Mouse (Mus musculus) cerebellum, postnatal 36 days (tissue): Measurements from ENCODE around the gene Cxadr.

Experiments used
- DNase-seq, 2 experiments: peaks; one replicate each; pipeline ENCODE4 v3.0.0; 2021 to 2022; ENCODE audit warnings: mixed read lengths in 2 of 2

Gene Cxadr

GRCm38 (mm10) chr16:78301183-78301830, at the start of gene Cxadr:
TSS of gene Cxadr (plus strand) at chr16:78301489.
- peak; percentile 75 to 80 for DNase-seq

- DNase-seq, result no peak
These were observed 42.3 kb upstream of the Cxadr start for GRCm38 (mm10) chr16:78258989-78259388.

GRCm38 (mm10) chr16:78260070-78260879, 41.0 kb upstream of the Cxadr start:
- DNase-seq, result no peak

- DNase-seq, result no peak
These were observed 39.8 kb upstream of the Cxadr start for GRCm38 (mm10) chr16:78261520-78261919.

GRCm38 (mm10) chr16:78264442-78265150, 36.7 kb upstream of the Cxadr start:
- no peak for DNase-seq

- DNase-seq, result peak; percentile 25 to 26
These were observed 36.1 kb upstream of the Cxadr start for GRCm38 (mm10) chr16:78265151-78265590.

- DNase-seq, result no peak
These were observed 35.5 kb upstream of the Cxadr start for GRCm38 (mm10) chr16:78265826-78266225.

- no peak for DNase-seq
These were observed 33.8 kb upstream of the Cxadr start for GRCm38 (mm10) chr16:78267453-78267852.

- no peak for DNase-seq
These were observed 33.1 kb upstream of the Cxadr start for GRCm38 (mm10) chr16:78268167-78268566.

GRCm38 (mm10) chr16:78274825-78275455, 26.3 kb upstream of the Cxadr start:
- no peak for DNase-seq

GRCm38 (mm10) chr16:78277567-78277966, 23.7 kb upstream of the Cxadr start:
- DNase-seq, result no peak

GRCm38 (mm10) chr16:78280093-78280881, 21.0 kb upstream of the Cxadr start:
- no peak for DNase-seq

- no peak for DNase-seq
These were observed 18.1 kb upstream of the Cxadr start for GRCm38 (mm10) chr16:78283231-78283630.

GRCm38 (mm10) chr16:78294051-78294450, 7.2 kb upstream of the Cxadr start:
- DNase-seq, result no peak

GRCm38 (mm10) chr16:78294606-78295275, 6.5 kb upstream of the Cxadr start:
- DNase-seq, result no peak

GRCm38 (mm10) chr16:78295601-78296000, 5.7 kb upstream of the Cxadr start:
- no peak for DNase-seq

- DNase-seq, result no peak
These were observed 5.2 kb upstream of the Cxadr start for GRCm38 (mm10) chr16:78296114-78296513.

- DNase-seq, result peak; percentile 38 to 40
These were observed 765 bp downstream of the Cxadr start for GRCm38 (mm10) chr16:78301831-78302677.

GRCm38 (mm10) chr16:78302678-78303050, 1.4 kb downstream of the Cxadr start:
- peak; percentile 28 to 30 for DNase-seq

GRCm38 (mm10) chr16:78305606-78306100, 4.4 kb downstream of the Cxadr start:
- no peak for DNase-seq
